Mouse (Mus musculus) ES-CJ7 (cell line): ENCODE measurements around the gene Ube2v1.

Source experiments
- DNase-seq: peaks from one replicate; pipeline ENCODE4 v3.0.0; 2011; ENCODE audit warnings: low read depth, low spot score

Gene Ube2v1

GRCm38 (mm10) chr2:167631591-167632448 is at the start of gene Ube2v1:
Ube2v1 (minus strand) TSS chr2:167632095.
- DNase-seq, result peak; percentile 97

DNA sequence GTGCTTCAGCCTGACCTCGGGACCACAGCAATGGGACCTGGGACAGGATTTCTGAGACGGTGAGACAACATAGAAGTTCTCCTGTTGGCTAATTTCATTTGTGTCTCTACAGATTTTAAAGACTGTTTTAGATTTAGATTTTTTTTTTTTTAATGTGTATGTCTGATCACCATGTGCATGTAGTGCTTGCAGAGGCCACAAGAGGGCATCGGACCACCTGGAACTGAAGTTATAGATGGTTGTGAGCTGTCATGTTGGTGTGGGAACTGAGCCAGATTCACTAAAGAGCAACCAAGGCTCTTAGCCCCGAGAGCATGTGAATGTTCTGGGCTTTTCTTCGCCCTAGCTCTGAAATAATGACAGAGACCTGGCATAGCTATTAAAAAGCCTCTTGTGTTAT is 48.8 kb upstream of the Ube2v1 start:
- DNase-seq, result peak; percentile 71

GRCm38 (mm10) chr2:167679902-167680430 is 48.1 kb upstream of the Ube2v1 start:
- peak; percentile 81 for DNase-seq

DNA sequence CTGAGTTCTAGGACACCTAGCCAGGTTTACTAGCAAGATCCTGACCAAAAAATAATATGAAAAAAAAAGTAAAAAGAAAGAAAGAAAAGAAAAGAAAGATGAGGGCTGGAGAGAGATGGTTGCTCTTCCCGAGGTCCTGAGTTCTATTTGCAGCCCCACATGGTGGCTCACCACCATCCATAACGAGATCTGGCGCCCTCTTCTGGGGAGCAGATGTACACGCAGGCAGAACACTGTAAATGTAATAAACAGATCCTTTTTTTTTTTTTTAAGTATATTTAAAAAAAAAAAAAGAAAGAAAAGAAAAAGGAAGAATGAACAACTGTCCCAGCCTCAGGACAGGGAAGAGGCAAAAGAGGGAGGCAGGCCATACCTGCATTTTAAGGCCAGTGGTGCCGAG is 46.7 kb upstream of the Ube2v1 start:
- peak; percentile 56 for DNase-seq

GRCm38 (mm10) chr2:167675120-167675909 is 43.4 kb upstream of the Ube2v1 start:
- DNase-seq, result peak; percentile 77

GRCm38 (mm10) chr2:167672212-167672685 is 40.4 kb upstream of the Ube2v1 start:
- peak; percentile 57 for DNase-seq

DNA sequence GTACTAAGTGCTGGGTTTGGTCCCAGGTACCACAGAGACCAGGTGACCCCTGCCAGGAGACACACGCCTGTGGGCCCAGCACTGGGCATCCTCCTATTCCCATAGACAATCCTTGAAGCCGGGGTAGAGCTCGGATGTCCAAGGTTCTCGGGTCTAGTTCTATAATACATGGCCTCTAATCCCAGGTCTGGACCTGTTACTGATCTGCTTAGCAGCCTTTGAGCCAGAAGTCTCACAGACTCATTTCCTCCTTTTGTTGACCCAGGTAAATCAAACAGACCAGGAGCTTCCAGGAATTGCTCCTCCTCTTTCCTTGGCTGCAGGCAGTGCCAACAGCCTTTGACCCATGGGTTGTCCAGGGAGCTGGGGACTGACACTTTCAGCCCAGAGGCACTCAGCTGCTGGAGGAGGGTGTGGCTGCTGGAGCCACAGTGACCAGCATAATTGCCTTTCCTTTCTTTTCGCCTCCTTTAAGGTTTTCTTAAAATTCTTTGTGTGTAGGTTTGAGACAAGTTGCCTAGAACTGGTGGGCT is 39.3 kb upstream of the Ube2v1 start:
- DNase-seq, result no peak

GRCm38 (mm10) chr2:167669398-167669797 is 37.5 kb upstream of the Ube2v1 start:
- DNase-seq, result no peak

GRCm38 (mm10) chr2:167668426-167668825 is 36.5 kb upstream of the Ube2v1 start:
- no peak for DNase-seq

- no peak for DNase-seq
Observed at GRCm38 (mm10) chr2:167665972-167666713, 34.2 kb upstream of the Ube2v1 start.

DNA sequence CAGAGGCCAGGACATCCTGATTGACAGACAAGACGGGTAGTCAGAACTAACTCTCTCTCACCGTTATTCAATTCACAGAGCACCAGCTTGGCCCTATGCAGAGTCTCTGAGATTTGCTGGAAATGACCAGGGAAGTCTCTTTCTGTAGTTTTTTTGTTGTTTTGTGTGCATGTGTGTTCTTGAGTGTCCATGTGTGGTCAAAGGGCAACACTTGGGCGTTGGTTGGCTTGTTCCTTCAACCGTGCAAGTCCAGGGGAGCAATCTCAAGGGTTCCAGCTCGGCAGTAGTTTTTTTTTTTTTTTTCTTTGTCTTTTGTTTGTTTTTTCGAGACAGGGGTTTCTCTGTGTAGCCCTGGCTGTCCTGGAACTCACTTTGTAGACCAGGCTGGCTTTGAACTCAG is 30.8 kb upstream of the Ube2v1 start:
- DNase-seq, result no peak

- peak; percentile 73 for DNase-seq
Observed at GRCm38 (mm10) chr2:167661270-167662203, 29.6 kb upstream of the Ube2v1 start, which contains the start of gene Gm20431. Gm20431 (minus strand) TSS chr2:167661496.

DNA sequence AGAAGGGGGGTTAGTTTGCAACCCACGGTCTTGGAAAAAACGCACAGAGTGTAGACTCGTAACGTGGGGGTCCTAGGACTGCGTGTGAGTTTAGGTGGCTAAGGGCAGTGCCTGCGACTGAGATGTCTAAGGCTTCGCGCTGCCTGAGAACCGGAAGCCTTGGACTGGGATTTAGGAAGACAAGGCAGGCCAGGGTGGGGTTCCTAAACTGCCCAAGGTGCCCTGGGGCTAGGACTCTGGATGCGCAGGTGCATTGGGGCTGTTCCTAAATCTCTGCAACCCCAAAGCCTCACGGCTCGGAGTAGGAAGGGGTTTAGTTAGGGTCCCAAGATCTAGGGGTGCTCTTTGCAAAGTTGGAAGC is 28.7 kb upstream of the Ube2v1 start:
- DNase-seq, result peak; percentile 59

GRCm38 (mm10) chr2:167659847-167660610 is 28.1 kb upstream of the Ube2v1 start:
- DNase-seq, result no peak

DNA sequence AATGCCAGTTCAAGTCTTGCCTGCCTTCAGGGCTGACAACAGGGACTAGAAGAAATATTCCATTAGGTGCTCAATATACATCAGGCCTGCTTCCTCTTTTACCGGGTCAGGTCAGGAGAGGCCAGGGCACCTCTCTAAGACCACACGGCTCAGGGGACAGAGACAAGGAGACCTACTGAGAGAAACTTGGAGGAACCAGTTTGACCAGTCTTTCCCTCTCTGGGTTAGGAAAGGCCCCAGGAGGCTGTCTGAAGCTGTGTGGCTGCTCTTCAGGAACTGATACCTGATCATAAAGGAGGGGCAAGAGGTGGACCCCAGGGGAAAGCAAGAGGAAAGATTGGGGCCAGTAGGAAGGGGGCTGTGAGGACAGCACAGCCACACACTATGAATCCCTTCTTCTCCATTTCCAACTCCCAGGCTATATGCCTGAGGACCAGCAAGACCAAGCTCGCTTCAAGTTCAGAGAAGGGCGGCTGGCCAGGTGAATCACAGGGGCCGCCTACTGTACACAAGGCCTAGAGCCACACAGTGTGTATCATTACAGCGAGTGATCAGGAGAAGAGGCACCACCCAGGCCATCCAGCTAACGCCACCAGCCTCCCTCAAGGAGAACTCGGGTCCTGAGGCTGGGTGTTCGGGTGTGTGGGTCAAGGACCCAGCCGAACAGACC is 27.4 kb upstream of the Ube2v1 start:
- DNase-seq, result no peak

DNA sequence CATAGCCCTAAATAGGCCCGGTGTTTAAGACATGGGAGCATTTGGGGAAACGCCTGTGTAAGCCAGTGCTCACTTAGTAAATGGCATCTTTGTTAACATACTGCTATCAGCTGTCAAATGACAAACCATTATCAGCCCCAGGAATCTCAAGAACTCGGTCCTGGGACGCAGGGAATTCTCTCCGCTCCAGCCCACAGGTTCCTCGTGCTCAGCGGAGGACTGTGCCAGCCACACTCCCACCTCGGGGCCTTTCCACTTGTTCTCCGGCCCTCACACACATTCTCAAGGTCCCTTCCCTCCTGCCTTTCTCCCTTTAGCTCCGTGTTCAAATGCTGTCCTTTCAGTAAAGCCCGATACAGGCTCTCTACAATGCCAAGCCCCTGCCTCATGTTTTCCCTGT is 26.8 kb upstream of the Ube2v1 start:
- no peak for DNase-seq

- DNase-seq, result no peak
Observed at GRCm38 (mm10) chr2:167657973-167658372, 26.1 kb upstream of the Ube2v1 start.

GRCm38 (mm10) chr2:167656629-167657478 is 25.0 kb upstream of the Ube2v1 start:
- DNase-seq, result no peak
